Mouse (Mus musculus) left cerebral cortex, adult 2 months (tissue): Measurements from ENCODE around the gene Fam71f1. TPM values are rescaled to one million over a fixed set of nuclear protein-coding genes. Genes with fewer than 3 reads are reported as not detected.
A peak's percentile ranks its signal among the peaks of the same experiment; 100 is the strongest.
"Not testable (repeated sequence)": the region's sequence is repeated elsewhere in the genome, so short reads cannot be mapped to it uniquely, and the experiment has no call there.

ENCODE experiments used
- DNase-seq, 2 experiments: peaks; one replicate each; pipeline ENCODE4 v3.0.0; 2021 to 2022; ENCODE audit warnings: low spot score in 2 of 2, mixed read lengths in 1 of 2; ENCODE audit errors: extremely low spot score in 1 of 2
- H3K27ac ChIP-seq: fragments of 200-600 bp; 2 replicates; pipeline ENCODE4 v1.8.1; 2022
- H3K4me3 ChIP-seq: fragments of 200-600 bp; 2 replicates; pipeline ENCODE4 v1.8.1; 2022
- CTCF ChIP-seq: fragments of 200-600 bp; IDR thresholded peaks from 2 replicates; pipeline ENCODE4 v1.8.1; 2022; ENCODE audit warnings: antibody characterized with exemption, mild to moderate bottlenecking, moderate library complexity
- intact Hi-C: fragments of 180-260 bp; cut with DNase I; formaldehyde crosslinking; loops from one replicate; pipeline ENCODE4 v1.15.1; 2025
- total RNA-seq, 2 experiments: library from RNA; stranded (reverse); gene quantifications; 2 replicates each; pipeline ENCODE4 v1.2.3; 2021

Fam71f1 gene
- total RNA-seq, 2 experiments from 2014 or later: not detected

- H3K4me3 ChIP-seq: no peak overlapping the region
- no peak for DNase-seq
- intact Hi-C loops: no loop called here
- no peak for TF ChIP-seq CTCF
- H3K27ac ChIP-seq: no peak overlapping the region
These were observed 15.7 kb upstream of the Fam71f1 start for GRCm38 (mm10) chr6:29303251-29303650.

GRCm38 (mm10) chr6:29303726-29304125 lies 15.2 kb upstream of the Fam71f1 start:
- H3K4me3 ChIP-seq: no peak overlapping the region
- TF ChIP-seq CTCF: peak; percentile 34
- intact Hi-C loops: no loop called here
- no peak overlapping the region for H3K27ac ChIP-seq
- DNase-seq: no peak

GRCm38 (mm10) chr6:29305462-29305861 lies 13.5 kb upstream of the Fam71f1 start:
- no peak for DNase-seq
- no peak overlapping the region for H3K4me3 ChIP-seq
- TF ChIP-seq CTCF: no peak
- no peak overlapping the region for H3K27ac ChIP-seq
- intact Hi-C loops: no loop called here

- Histone ChIP-seq H3K27ac (no peak overlapping the region), H3K4me3 (no peak overlapping the region)
- DNase-seq: no peak
- TF ChIP-seq CTCF: no peak
- intact Hi-C loops: no loop called here
These were observed 9.9 kb upstream of the Fam71f1 start for GRCm38 (mm10) chr6:29308846-29309605.

- Histone ChIP-seq H3K27ac (no peak overlapping the region), H3K4me3 (no peak overlapping the region)
- no peak for DNase-seq
- intact Hi-C loops: no loop called here
- TF ChIP-seq CTCF: no peak
These were observed 5.2 kb upstream of the Fam71f1 start for GRCm38 (mm10) chr6:29313690-29314202.

- DNase-seq: no peak
- intact Hi-C loops: no loop called here
- no peak overlapping the region for H3K27ac ChIP-seq
- TF ChIP-seq CTCF: no peak
- H3K4me3 ChIP-seq: no peak overlapping the region
These were observed 1.7 kb upstream of the Fam71f1 start for GRCm38 (mm10) chr6:29317286-29317685.

GRCm38 (mm10) chr6:29317941-29318340 lies 999 bp upstream of the Fam71f1 start:
- H3K27ac ChIP-seq: no peak overlapping the region
- no peak for DNase-seq
- intact Hi-C loops: no loop called here
- TF ChIP-seq CTCF: no peak
- no peak overlapping the region for H3K4me3 ChIP-seq

- no peak for DNase-seq
These were observed 2.6 kb downstream of the Fam71f1 start for GRCm38 (mm10) chr6:29321586-29321985.

GRCm38 (mm10) chr6:29322147-29322546 lies 3.2 kb downstream of the Fam71f1 start:
- intact Hi-C loops: no loop called here
- Histone ChIP-seq H3K27ac (no peak overlapping the region), H3K4me3 (no peak overlapping the region)
- DNase-seq: no peak
- TF ChIP-seq CTCF: no peak

More at GRCm38 (mm10) chr6:29321586-29321985, 2.6 kb downstream of the Fam71f1 start:
- H3K27ac ChIP-seq: no peak overlapping the region
- intact Hi-C loops: no loop called here
- TF ChIP-seq CTCF: no peak
- no peak overlapping the region for H3K4me3 ChIP-seq

- no peak for DNase-seq
- Histone ChIP-seq H3K4me3 (no peak overlapping the region), H3K27ac (no peak overlapping the region)
- TF ChIP-seq CTCF: no peak
- intact Hi-C loops: no loop called here
These were observed 3.8 kb downstream of the Fam71f1 start for GRCm38 (mm10) chr6:29322735-29323134.

GRCm38 (mm10) chr6:29326961-29327360 lies 8.0 kb downstream of the Fam71f1 start:
- no peak for DNase-seq

GRCm38 (mm10) chr6:29329514-29329913 lies 10.6 kb downstream of the Fam71f1 start:
- intact Hi-C loops: no loop called here
- Histone ChIP-seq H3K4me3 (no peak overlapping the region), H3K27ac (no peak overlapping the region)
- DNase-seq: no peak
- no peak for TF ChIP-seq CTCF

More at GRCm38 (mm10) chr6:29326961-29327360, 8.0 kb downstream of the Fam71f1 start:
- TF ChIP-seq CTCF: no peak
- intact Hi-C loops: no loop called here
- Histone ChIP-seq H3K4me3 (no peak overlapping the region), H3K27ac (no peak overlapping the region)

- intact Hi-C loops, DNase-seq: not testable (repeated sequence)
These were observed 27.6 kb downstream of the Fam71f1 start for GRCm38 (mm10) chr6:29346512-29346911.

More at GRCm38 (mm10) chr6:29346512-29346911, 27.6 kb downstream of the Fam71f1 start:
- H3K27ac ChIP-seq, H3K4me3 ChIP-seq: not testable (repeated sequence)
